Comparison of ENCODE assay signal across 25 mouse cellular contexts in genomic region chr4:63942875-63943274, GRCm38 (mm10).
DNase-seq lines count a peak whose midpoint lies in the region; ATAC-seq and TF ChIP-seq lines count a peak whose summit lies in the region.
"Had no signal": no experiment of that assay in that cellular context is flagged by ENCODE, and none has a peak within 500 bp of the region (broad histone marks: within the 10 kb centered on the region; RNA-seq: fewer than 3 reads in every experiment).

No protein-coding gene starts in this region.

- no peak overlapping the region for H3K4me3 ChIP-seq in spleen, adult 2 months (ENCODE audit: extremely low read depth, insufficient read depth, insufficient read length)
- no peak overlapping the region for H3K4me3 ChIP-seq in CH12.LX (replicated peaks in 1 of 3; ENCODE audit: low read depth in 2 of 3, low read length in 2 of 3, poor library complexity in 1 of 3)
- no peak overlapping the region for H3K4me3 ChIP-seq in layer of hippocampus, adult 2 months
- H3K4me3 ChIP-seq in embryonic facial prominence, embryonic 10.5 days = no peak overlapping the region
- H3K4me3 ChIP-seq: heart, embryonic 13.5 days; hindbrain, embryonic 12.5 days; limb, embryonic 10.5 days; midbrain, embryonic 12.5 days had no signal

- peak; percentile 97 to 99 for ATAC-seq in hematopoietic stem cell, adult 5-6 weeks (replicated peaks in 1 of 2; ENCODE audit: insufficient read depth in 1 of 2, low FRiP score in 2 of 2, low TSS enrichment in 1 of 2, low read depth in 1 of 2, poor library complexity in 2 of 2, severe bottlenecking in 2 of 2)
- ATAC-seq in neutrophil, adult 5-6 weeks (ENCODE audit: extremely low read depth, insufficient number of reproducible peaks, low FRiP score, poor library complexity, severe bottlenecking) = peak; percentile 86
- no peak for ATAC-seq in erythroid progenitor cell, adult 5-6 weeks (replicated peaks; ENCODE audit: low FRiP score, poor library complexity, severe bottlenecking)
- ATAC-seq: activated CD4-positive, CD25-positive, alpha-beta regulatory T cell, adult 4 months; forebrain, postnatal 0 days had no signal

- DNase-seq in spleen, adult 2 months (ENCODE audit: low read depth in 1 of 2, low spot score in 2 of 2) = peak; percentile 26 to 35
- DNase-seq in spleen, adult 12 weeks (ENCODE audit: low spot score) = no peak
- peak; percentile 82 for DNase-seq in CH12.LX (ENCODE audit: extremely low read depth)
- DNase-seq in layer of hippocampus, adult 2 months (ENCODE audit: low spot score in 2 of 2) = no peak
- DNase-seq in embryonic facial prominence, embryonic 10.5 days (ENCODE audit: low spot score) = no peak
- DNase-seq: adrenal gland, adult 8-10 months; cerebellum, adult 9-10 months; forebrain, postnatal 0 days; gastrocnemius, postnatal 14 days; heart, adult 18-20 months; heart, postnatal 14 days; kidney, adult 18-20 months; liver; lung, adult 2 months; thymus, postnatal 14 days had no signal

- H3K4me2 ChIP-seq in CH12.LX (ENCODE audit: insufficient read depth, low read depth, poor library complexity, severe bottlenecking) = peak overlapping the region; percentile 24; the same call in 1 of the 2 replicates
- H3K4me2 ChIP-seq: heart, embryonic 13.5 days; hindbrain, embryonic 12.5 days; midbrain, embryonic 12.5 days had no signal

- WGBS in spleen, adult 2 months = 17% methylated on average over 3 of the region's 3 CpGs
- WGBS in embryonic facial prominence, embryonic 10.5 days = 92% methylated on average over 3 of the region's 3 CpGs

- peak overlapping the region; percentile 29; the same call in 1 of the 2 replicates for H3K9ac ChIP-seq in CH12.LX (ENCODE audit: insufficient read depth, low read depth)
- H3K9ac ChIP-seq: forebrain, postnatal 0 days; heart, embryonic 13.5 days; hindbrain, embryonic 12.5 days; midbrain, embryonic 12.5 days had no signal

- TF ChIP-seq EP300 in CH12.LX (IDR thresholded peaks at IDR 0.05; ENCODE audit: low read length) = no peak

- dilution Hi-C loops in CH12.LX (cut with MboI; ENCODE audit: extremely low pct_ligation_motif_present, extremely low pct_unique_long_range_greater_than_20kb, low sequenced_read_pairs) = no loop called here

- H3K36me3 ChIP-seq in spleen, adult 2 months (ENCODE audit: control insufficient read depth, insufficient read depth, low read length) = no peaks in the 10 kb centered on the region
- peaks cover 5 to 72% of the 10 kb centered on the region in 2 experiments for H3K36me3 ChIP-seq in CH12.LX (replicated peaks in 1 of 2; ENCODE audit: control insufficient read depth in 1 of 2, insufficient read depth in 1 of 2, low read length in 1 of 2)
- H3K36me3 ChIP-seq in embryonic facial prominence, embryonic 10.5 days (replicated peaks) = no peaks in the 10 kb centered on the region
- H3K36me3 ChIP-seq: heart, embryonic 13.5 days; hindbrain, embryonic 12.5 days; limb, embryonic 10.5 days; midbrain, embryonic 12.5 days had no signal

- H3K4me1 ChIP-seq in spleen, adult 2 months (ENCODE audit: control insufficient read depth, insufficient read depth, insufficient read length) = peaks cover 3% of the 10 kb centered on the region; the same call in 1 of the 2 replicates
- peaks cover 70 to 98% of the 10 kb centered on the region in 2 experiments for H3K4me1 ChIP-seq in CH12.LX (ENCODE audit: control insufficient read depth in 1 of 2, insufficient read depth in 2 of 2)
- H3K4me1 ChIP-seq in embryonic facial prominence, embryonic 10.5 days = no peaks in the 10 kb centered on the region
- H3K4me1 ChIP-seq: heart, embryonic 13.5 days; hindbrain, embryonic 12.5 days; limb, embryonic 10.5 days; midbrain, embryonic 12.5 days had no signal

- no peak for TF ChIP-seq CTCF in spleen, adult 2 months (IDR thresholded peaks at IDR 0.05; ENCODE audit: extremely low read depth, insufficient read depth, insufficient read length, insufficient replicate concordance)
- no peak for TF ChIP-seq CTCF in CH12.LX (conservative IDR thresholded peaks at IDR 0.05 in 1 of 2, IDR thresholded peaks at IDR 0.05 in 1 of 2; ENCODE audit: low read depth in 2 of 2, low read length in 2 of 2)
- no peak for TF ChIP-seq CTCF in layer of hippocampus, adult 2 months (conservative IDR thresholded peaks at IDR 0.05)

- in situ Hi-C loops in CH12.LX (cut with MboI; ENCODE audit: low pct_ligation_motif_present, low pct_unique_long_range_greater_than_20kb, low sequenced_read_pairs) = loop anchor here (5.0 to 25.0 kb wide), 3 partner anchors 258 to 531 kb away; partner anchors contain the start of gene Akna

- TF ChIP-seq RAD21 in CH12.LX (IDR thresholded peaks at IDR 0.05; ENCODE audit: low read depth, low read length) = no peak

- no peaks in the 10 kb centered on the region for H3K9me3 ChIP-seq in CH12.LX (replicated peaks; ENCODE audit: low read length)
- no peaks in the 10 kb centered on the region for H3K9me3 ChIP-seq in embryonic facial prominence, embryonic 10.5 days
- H3K9me3 ChIP-seq: heart, embryonic 13.5 days; hindbrain, embryonic 12.5 days; limb, embryonic 10.5 days; midbrain, embryonic 12.5 days had no signal

- H3K79me2 ChIP-seq in CH12.LX (replicated peaks; ENCODE audit: control insufficient read depth, extremely low read depth, insufficient read depth, poor library complexity, severe bottlenecking) = peaks cover 25% of the 10 kb centered on the region

- no peaks in the 10 kb centered on the region for H3K27me3 ChIP-seq in spleen, adult 2 months (ENCODE audit: control insufficient read depth, insufficient read depth, low read length)
- H3K27me3 ChIP-seq in CH12.LX (replicated peaks) = no peaks in the 10 kb centered on the region
- H3K27me3 ChIP-seq in embryonic facial prominence, embryonic 10.5 days (replicated peaks; ENCODE audit: low read depth, poor library complexity, severe bottlenecking) = no peaks in the 10 kb centered on the region
- H3K27me3 ChIP-seq: hindbrain, embryonic 12.5 days; midbrain, embryonic 12.5 days had no signal

- peak overlapping the region; percentile 58 for H3K27ac ChIP-seq in spleen, adult 2 months (ENCODE audit: insufficient read depth, low read length)
- H3K27ac ChIP-seq in CH12.LX (ENCODE audit: insufficient read depth, low read depth) = peak overlapping the region; percentile 97
- no peak overlapping the region for H3K27ac ChIP-seq in layer of hippocampus, adult 2 months
- no peak overlapping the region for H3K27ac ChIP-seq in embryonic facial prominence, embryonic 10.5 days (replicated peaks)
- H3K27ac ChIP-seq: heart, embryonic 13.5 days; hindbrain, embryonic 12.5 days; kidney, postnatal 0 days; limb, embryonic 10.5 days; macrophage; midbrain, embryonic 12.5 days had no signal

- no peak for TF ChIP-seq POLR2A in spleen, adult 2 months (IDR thresholded peaks at IDR 0.05; ENCODE audit: low read depth, low read length)
- TF ChIP-seq POLR2A in CH12.LX (IDR thresholded peaks at IDR 0.05; ENCODE audit: low read depth, low read length) = peak; percentile 35; the same call in 1 of the 2 replicates

TF ChIP-seq in CH12.LX, 34 proteins besides CTCF, POLR2A, EP300 and RAD21:
- TF ChIP-seq TCF12 (IDR thresholded peaks at IDR 0.05; ENCODE audit: low read depth, low read length) (no peak; the same call in 1 of the 2 replicates), TBP (conservative IDR thresholded peaks at IDR 0.05; ENCODE audit: low read depth, low read length) (peak; percentile 35; the same call in 1 of the 2 replicates), MXI1 (IDR thresholded peaks at IDR 0.05; ENCODE audit: low read depth, low read length) (peak; percentile 45; the same call in 1 of the 2 replicates)
TF ChIP-seq in CH12.LX: peak in this region for 2.

Comparison
In these comparisons a context has a peak if more than half of its experiments do, and no peak if none do; other contexts are left out.
1. DNase-seq: peak in spleen, adult 2 months (2 of 2) and CH12.LX (single experiment); none in spleen, adult 12 weeks (single experiment), layer of hippocampus, adult 2 months (0 of 2) and embryonic facial prominence, embryonic 10.5 days (single experiment).
2. H3K27ac ChIP-seq: peak in spleen, adult 2 months (single experiment) and CH12.LX (single experiment); none in layer of hippocampus, adult 2 months (single experiment) and embryonic facial prominence, embryonic 10.5 days (single experiment).